Mouse (Mus musculus): ENCODE measurements around the gene Tmem163. TPM values are rescaled to one million over a fixed set of nuclear protein-coding genes. Genes with fewer than 3 reads are reported as not detected.

The Tmem163 gene
- polyA plus RNA-seq, 1 experiment from 2014 or later = 54.1 TPM

DNA sequence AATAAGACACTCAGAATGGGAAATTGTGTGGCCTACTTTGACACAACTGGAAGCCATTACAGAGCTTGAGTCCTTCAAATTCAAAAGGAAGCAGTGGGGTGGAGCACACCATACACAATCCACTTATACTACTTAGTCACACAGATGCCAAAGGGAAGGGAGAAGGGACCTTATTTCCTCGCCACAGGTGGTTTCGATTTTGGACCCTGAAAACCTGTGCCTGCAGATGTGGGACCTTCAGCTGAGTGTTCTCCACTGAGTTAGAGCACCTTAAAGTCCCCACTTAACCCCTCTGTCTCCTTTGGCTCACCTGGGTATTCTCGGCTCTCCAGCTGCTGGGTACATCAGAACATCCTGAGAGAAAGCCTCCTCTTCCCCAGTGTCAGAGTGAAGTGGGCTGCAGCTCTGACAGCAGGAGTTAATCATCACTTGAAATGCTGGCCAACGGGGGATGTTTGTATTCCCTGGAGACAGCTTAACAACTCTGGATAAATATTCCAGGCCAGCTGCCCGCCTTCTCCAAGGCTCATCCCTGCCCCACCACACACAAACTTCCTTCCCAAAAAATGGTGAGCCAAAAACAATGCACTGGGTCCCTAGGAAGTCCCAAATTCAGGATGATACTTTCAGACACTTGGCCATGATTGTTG is 234.4 kb downstream of the Tmem163 start:
- ATAC-seq (ENCODE audit: low FRiP score) = no peak

DNA sequence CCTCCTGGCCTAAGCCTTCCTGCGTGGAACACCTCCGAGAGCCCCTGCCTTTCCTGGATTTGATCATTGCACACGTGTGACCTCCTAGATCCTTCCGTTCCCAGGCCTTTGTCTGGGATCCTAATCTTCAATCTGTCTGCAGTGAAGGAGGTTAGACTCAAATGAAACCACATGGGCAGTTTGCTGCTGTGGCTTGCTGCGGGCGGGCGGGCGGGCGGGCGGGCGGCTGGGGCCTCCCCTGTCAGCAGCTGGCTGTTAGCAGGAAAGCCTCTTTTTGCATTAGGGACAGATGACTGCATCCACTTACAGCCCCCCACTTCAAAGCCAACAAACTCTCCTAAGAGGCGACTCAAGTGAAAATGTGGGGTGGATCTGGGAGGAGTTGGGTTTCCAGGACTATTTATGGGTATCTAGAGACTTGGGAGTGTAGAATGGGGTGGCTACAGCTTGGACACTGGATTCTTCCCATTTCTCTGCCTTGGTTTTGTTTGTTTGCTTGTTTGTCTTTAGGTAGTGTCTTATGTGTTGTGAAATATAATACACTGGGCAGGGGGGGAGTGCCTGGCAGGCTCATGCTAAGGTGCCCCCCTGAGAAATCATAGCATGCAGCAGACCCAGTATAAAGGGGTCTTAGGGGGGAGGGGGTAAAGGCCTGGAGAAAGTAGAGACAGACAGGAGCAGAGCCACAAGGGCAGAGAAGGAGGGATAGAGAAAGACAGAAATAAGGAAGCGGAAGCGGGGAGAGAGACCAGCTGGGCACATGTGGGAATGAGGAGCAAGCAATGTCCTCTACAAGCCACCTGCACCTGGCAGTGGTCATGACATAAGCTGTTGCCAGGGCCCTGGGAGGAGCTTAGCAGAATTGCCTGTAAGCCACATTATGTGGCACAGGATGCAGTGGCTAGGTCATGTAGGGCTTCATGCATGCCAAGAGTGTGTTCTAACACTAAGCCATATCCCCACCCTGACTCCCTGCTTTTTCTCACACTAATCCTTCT is 236.2 kb downstream of the Tmem163 start:
- Histone ChIP-seq H3K27ac (replicated peaks) (no peak overlapping the region), H3K36me3 (peaks cover 23% of the 10 kb centered on the region), H3K9ac (replicated peaks) (no peak overlapping the region), H3K27me3 (replicated peaks) (no peaks in the 10 kb centered on the region), H3K4me2 (no peak overlapping the region), H3K9me3 (replicated peaks) (no peaks in the 10 kb centered on the region), H3K4me3 (replicated peaks) (no peak overlapping the region), H3K4me1 (peaks cover 25% of the 10 kb centered on the region)
- no peak; the same call in 1 of the 2 replicates for ATAC-seq (ENCODE audit: low FRiP score)
- WGBS = 35% methylated on average over 14 of the region's 14 CpGs

More for the DNA sequence above, 234.4 kb downstream of the Tmem163 start:
- Histone ChIP-seq H3K9ac (replicated peaks) (no peak overlapping the region), H3K4me3 (replicated peaks) (no peak overlapping the region), H3K27ac (replicated peaks) (no peak overlapping the region), H3K27me3 (replicated peaks) (no peaks in the 10 kb centered on the region), H3K9me3 (replicated peaks) (0 out of 2 replicates have a peak, but pooled peaks cover 3% of the 10 kb centered on the region), H3K4me2 (no peak overlapping the region), H3K4me1 (peaks cover 20% of the 10 kb centered on the region), H3K36me3 (peaks cover 33% of the 10 kb centered on the region)
- WGBS = 51% methylated on average over 5 of the region's 5 CpGs

DNA sequence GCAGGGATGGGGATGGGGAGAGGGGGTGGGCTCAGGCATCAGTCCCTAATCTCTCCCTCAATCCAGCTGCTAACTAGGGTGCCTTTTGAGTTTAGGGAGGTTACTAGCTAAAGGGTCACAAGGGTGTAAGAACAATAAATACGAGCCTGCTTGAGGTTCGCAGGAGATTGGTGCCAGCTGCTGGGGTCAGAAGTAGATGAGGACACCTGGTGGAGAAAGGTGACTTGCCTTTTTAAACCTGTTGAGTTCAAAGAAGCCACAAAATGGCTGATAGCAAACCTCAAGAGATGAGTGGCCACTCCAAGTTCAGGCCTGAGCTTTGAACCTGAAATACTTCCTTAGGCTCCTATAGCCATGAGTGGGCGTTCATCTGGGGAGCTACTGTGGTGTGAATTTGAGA is 237.6 kb downstream of the Tmem163 start:
- H3K27me3 ChIP-seq (replicated peaks) = no peaks in the 10 kb centered on the region
- H3K4me3 ChIP-seq (replicated peaks) = no peak overlapping the region
- H3K9ac ChIP-seq (replicated peaks) = no peak overlapping the region
- H3K36me3 ChIP-seq = peaks cover 10% of the 10 kb centered on the region; the same call in 1 of the 2 replicates
- ATAC-seq (ENCODE audit: low FRiP score) = no peak
- 66% methylated on average over 3 of the region's 3 CpGs for WGBS
- H3K9me3 ChIP-seq (replicated peaks) = no peaks in the 10 kb centered on the region
- no peak overlapping the region for H3K4me2 ChIP-seq
- H3K27ac ChIP-seq (replicated peaks) = no peak overlapping the region
- H3K4me1 ChIP-seq = peaks cover 26% of the 10 kb centered on the region

DNA sequence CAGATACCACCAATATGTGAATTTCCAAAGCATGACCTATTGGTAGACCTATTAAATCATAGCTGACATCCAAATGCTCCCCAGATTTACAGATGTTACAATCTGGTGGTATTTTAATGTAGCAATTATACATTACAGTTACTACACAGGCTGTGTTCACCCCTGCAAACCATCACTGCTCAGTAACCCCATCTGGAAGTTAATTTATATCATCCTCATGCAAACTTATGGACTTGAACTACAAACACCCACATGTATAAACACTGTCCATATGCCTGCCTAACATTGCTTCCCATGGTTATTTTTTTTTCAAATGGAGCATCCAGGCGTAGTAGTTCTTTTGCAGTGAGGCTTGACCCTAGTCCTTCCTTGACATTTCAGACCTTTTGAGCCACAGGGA is 238.3 kb downstream of the Tmem163 start:
- H3K4me3 ChIP-seq (replicated peaks) = no peak overlapping the region
- peaks cover 26% of the 10 kb centered on the region for H3K4me1 ChIP-seq
- ATAC-seq (ENCODE audit: low FRiP score) = no peak
- peaks cover 4% of the 10 kb centered on the region; the same call in 1 of the 2 replicates for H3K36me3 ChIP-seq
- no peak overlapping the region for H3K4me2 ChIP-seq
- 77% methylated on average over 1 of the region's 1 CpGs for WGBS
- H3K27me3 ChIP-seq (replicated peaks) = no peaks in the 10 kb centered on the region
- no peaks in the 10 kb centered on the region for H3K9me3 ChIP-seq (replicated peaks)
- H3K9ac ChIP-seq (replicated peaks) = no peak overlapping the region
- H3K27ac ChIP-seq (replicated peaks) = no peak overlapping the region

DNA sequence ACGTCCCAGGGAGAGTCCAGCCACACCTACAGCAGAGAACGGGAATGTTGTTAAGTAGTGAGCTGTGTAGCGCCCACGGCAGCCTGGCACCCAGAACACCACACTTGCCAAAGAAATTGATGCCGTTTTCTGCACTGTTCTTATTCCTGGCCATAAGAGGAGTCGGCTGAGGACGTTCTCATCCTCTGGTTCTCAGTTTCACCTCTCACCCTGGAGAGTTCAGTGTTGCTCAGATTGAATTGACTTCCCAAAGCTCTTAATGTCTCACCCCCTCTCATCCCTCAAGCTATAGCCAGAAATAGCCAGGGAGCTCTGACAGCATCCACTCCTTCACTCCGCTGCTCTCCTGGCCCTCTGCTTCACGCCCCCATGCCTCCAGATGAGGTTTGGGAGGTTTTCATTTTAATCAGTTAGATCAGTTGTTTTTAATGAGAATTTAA is 239.9 kb downstream of the Tmem163 start:
- no peak overlapping the region for H3K4me2 ChIP-seq
- H3K36me3 ChIP-seq = no peaks in the 10 kb centered on the region
- H3K27me3 ChIP-seq (replicated peaks) = no peaks in the 10 kb centered on the region
- WGBS = 75% methylated on average over 9 of the region's 9 CpGs
- H3K9me3 ChIP-seq (replicated peaks) = no peaks in the 10 kb centered on the region
- H3K4me1 ChIP-seq = peaks cover 26% of the 10 kb centered on the region
- ATAC-seq (ENCODE audit: low FRiP score) = no peak
- no peak overlapping the region for H3K4me3 ChIP-seq (replicated peaks)
- H3K9ac ChIP-seq (replicated peaks) = no peak overlapping the region
- H3K27ac ChIP-seq (replicated peaks) = no peak overlapping the region

DNA sequence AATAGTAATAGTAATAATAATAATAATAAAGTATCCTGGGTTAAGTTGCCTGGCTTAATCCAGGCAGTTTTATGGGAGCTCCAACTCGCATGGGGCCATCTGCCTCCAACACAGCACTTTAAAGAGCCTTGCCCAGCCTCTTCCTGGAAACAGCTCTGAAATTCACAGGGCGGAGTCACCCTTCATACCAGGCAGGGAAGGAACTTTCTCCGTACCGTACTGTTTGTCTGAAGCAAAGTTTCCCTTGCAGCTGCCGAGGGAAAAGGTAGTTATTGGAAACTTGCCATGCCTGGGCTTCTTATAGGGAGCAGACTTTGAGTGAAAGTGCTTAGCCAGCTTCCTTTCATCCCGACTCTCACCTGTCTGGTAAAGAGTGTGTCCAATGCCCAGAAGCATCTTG is 242.3 kb downstream of the Tmem163 start:
- Histone ChIP-seq H3K4me2 (no peak overlapping the region), H3K4me3 (replicated peaks) (no peak overlapping the region), H3K27me3 (replicated peaks) (no peaks in the 10 kb centered on the region), H3K36me3 (no peaks in the 10 kb centered on the region), H3K27ac (replicated peaks) (no peak overlapping the region), H3K9ac (replicated peaks) (no peak overlapping the region), H3K9me3 (replicated peaks) (no peaks in the 10 kb centered on the region), H3K4me1 (peaks cover 15% of the 10 kb centered on the region)
- WGBS = 73% methylated on average over 6 of the region's 6 CpGs
- ATAC-seq (ENCODE audit: low FRiP score) = no peak

Other genes starting within 250 kb of the Tmem163 start
- not detected in 2 replicates for gene Acmsd, start 49.9 kb upstream of the Tmem163 start, polyA plus RNA-seq (2015; fragmentation: Nextera tagmentation; extraction: Ambion mirVana)
- gene Ccnt2, start 94.6 kb upstream of the Tmem163 start, polyA plus RNA-seq (2015; fragmentation: Nextera tagmentation; extraction: Ambion mirVana) = 91.1 and 99.3 TPM in 2 replicates
- gene Map3k19, start 175.5 kb upstream of the Tmem163 start, polyA plus RNA-seq (2015; fragmentation: Nextera tagmentation; extraction: Ambion mirVana) = 0.68 and 0.97 TPM in 2 replicates
- 21.5 and 22.5 TPM in 2 replicates for gene Rab3gap1, start 189.2 kb upstream of the Tmem163 start, polyA plus RNA-seq (2015; fragmentation: Nextera tagmentation; extraction: Ambion mirVana)